Mouse (Mus musculus): ENCODE measurements at regions not wholly inside any gene's neighbourhood (a gene's known extent, or its start where the extent isn't known, plus 50 kb on each side); places are given as distances from the start of the nearest gene placed in this dataset.

DNA sequence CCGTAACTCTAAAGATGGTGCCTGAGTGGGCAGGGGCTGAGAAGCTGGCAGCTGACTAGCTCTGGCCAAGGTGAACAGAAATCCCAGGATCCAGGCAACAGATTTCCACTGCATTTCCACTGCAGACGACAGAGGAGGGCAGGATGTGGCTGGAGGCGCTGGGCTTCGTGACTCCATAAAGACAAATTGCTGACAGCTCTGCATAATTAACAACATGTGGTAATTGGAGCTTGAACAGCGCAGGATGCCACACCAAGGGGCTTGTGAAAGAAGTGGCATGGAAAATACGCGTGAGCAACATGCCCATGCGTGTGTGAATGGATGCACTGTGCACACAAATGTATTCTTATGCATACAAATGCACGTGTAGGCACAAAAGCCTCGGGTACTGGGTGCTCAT, 341.5 kb downstream of the Mroh4 start:
- TF ChIP-seq CTCF (IDR thresholded peaks at IDR 0.05; ENCODE audit: extremely low read depth, insufficient read length, insufficient replicate concordance, low read depth, low read length) (no peak), POLR2A (IDR thresholded peaks at IDR 0.05; ENCODE audit: low read depth, low read length) (no peak)

Data from small intestine, adult 2 months (tissue).